Mouse (Mus musculus) right cerebral cortex, adult 18-20 months (tissue): ENCODE measurements at regions not wholly inside any gene's neighbourhood (a gene's known extent, or its start where the extent isn't known, plus 50 kb on each side); places are given as distances from the start of the nearest gene placed in this dataset.
A peak's percentile ranks its signal among the peaks of the same experiment; 100 is the strongest.

Experiments used
- DNase-seq: peaks from one replicate; pipeline ENCODE4 v3.0.0; 2022; ENCODE audit warnings: mixed read lengths

DNA sequence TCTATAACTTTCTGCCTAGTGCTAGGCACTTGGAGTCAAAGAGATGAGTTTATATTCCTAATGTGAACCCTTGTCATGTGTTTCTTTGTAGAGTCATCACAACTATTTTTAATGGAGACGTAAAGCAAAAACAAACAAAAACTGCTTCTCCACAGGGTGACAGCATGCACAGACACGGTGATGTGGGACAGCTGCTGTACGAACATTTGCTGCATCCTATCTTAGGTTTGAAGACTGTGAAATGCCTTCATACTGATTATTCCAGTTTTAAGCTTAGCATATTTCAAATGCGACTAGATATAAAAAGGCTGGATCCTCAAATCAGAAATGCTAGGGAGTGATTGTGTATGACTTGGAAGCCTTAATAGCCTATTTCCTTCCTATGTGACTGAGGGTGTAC is 187.3 kb upstream of the Eci2 start:
- no peak for DNase-seq

DNA sequence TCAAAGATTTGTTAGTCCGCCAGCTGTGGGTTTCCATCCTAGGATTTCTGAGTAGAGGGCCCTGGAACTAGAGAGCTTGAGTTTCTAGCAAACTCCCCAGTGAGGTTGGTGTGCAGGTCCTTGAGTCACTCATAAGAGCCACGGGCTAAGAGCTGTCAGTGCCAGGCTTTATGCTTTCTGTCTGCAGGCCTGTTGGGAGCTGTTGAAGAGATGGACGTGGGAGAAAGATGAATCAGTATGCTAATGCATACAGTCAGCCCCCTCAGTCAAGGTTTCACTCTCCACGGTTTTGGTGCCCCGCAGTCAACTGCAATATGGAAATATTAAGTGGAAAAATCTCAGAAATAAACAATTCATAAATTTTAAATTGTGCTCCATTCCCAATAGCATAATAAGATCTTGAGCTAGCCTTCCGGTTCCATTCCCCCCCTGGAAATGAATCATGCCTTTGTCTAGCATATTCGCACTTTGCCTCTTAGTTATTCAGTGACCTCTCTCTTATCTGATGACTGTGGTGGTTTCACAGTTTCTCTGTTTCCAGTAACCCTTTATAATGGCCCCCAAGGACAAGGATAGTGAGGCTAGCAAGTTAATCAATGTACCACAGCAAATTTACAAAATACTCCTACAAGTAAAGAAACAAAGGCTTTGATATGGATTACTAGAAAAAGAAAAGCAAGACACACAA is 199.4 kb upstream of the Eci2 start:
- DNase-seq: peak; percentile 49

DNA sequence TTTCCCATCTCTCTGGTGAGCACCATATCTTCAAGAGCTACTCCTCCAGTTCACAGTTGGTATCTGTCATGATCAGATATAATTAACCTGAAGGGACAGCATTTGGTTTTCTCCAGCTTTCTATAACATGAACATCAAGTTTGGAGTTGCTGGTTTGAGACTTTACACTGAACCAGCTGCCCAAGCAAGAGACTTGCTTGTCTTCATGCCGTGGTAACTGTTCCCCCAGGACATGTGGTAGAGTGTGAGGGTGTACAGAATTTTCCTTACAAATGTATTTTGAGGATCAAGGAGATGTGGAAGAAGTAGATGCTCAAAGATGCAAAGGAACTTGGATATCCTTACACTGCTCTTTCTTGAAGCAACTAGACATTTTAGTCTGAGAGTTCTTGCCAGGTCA is 200.0 kb upstream of the Eci2 start:
- DNase-seq: no peak

DNA sequence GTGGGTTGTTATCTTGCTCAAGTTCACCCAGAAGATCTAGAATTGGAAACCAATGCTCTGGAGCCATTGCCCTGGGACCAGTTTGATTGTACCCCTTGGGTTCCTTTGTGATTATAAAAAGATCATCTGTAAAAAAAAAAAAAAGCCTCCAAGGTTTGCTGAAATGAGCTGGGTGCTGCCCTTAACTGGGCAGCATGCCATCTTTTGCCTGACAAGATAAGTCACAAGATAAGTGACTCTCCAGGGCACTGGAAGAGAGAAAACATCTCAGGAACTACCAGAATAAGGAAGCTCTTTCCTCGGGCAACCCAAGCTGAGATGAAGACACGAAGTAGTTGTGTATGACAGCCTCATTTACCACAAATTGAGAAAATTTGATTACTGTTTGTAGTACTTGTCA is 202.7 kb upstream of the Eci2 start:
- no peak for DNase-seq

DNA sequence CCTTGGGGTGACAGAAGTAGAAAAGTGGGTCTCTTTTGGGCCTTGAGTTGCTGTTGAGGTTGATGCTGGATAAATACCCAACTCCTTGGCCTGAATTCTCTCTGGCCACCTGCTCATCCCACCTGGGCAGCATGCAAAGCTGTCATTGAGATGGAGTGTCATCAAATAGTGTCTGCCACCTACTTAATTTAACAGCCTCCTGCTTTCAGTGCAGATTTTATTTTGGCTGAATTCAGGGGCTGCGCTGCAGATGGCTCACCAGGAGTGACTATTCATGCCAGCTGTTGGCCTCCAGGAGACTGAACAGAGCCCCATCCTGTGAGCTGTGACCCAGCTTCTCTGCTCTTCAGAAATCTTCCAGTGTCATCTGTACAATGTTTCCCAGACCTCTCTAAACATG is 206.7 kb upstream of the Eci2 start:
- no peak for DNase-seq

DNA sequence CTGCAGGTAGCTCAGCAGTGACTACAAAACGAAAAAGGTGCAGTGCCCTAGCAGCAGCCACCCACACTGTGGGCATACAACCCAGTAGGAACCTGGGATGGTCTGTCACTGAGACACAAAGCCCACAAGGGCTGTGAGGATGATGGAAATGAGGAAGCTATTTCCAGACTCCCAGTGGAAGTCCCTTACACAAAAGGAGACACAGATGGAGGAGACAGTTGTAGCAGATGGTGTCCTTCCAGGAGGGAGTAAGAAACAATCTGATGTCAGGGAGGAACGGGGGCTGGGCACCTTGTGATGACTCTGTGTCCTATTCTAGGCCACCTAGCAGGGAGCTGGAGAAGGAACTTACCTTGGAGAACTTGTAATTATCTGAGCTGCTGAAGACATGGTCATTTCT is 214.5 kb upstream of the Eci2 start:
- DNase-seq: peak; percentile 85

DNA sequence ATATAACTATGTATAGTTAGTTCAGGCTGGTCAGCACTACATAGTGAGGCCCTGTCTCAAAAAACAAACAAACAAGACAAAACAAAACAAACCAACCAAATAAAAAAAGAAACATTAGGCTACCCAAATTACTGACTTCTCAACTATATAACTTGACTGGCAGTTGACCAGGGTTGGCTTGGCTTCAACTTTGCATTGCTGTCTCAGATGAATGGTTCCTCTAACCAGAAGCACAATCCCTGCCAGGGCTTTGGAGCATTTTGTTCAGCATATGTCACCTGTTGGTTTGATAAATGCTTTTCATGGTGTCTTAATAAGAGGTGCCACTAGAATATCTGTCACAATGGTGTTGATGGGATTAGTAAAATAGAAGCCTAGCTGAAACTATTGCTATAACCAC is 217.1 kb upstream of the Eci2 start:
- no peak for DNase-seq

DNA sequence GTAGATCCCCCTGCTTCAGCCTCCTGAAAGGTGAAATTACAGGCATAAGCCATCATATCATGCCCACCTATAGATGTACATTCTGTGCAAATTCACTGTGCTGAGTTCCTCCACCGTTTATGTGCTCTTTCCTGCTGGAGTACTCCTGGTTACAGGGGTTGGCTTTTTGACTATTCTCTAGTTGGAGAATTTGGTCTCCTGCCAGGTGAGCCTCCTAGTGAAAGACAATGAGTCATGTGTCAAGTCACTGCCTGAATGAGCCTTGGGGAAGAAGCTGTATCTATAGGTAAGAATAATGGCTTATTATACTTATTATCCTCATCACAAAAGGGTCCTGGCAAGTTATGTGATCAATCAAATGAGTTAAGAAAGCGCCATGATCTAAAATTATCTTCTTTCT is 230.5 kb upstream of the Eci2 start:
- DNase-seq: no peak

DNA sequence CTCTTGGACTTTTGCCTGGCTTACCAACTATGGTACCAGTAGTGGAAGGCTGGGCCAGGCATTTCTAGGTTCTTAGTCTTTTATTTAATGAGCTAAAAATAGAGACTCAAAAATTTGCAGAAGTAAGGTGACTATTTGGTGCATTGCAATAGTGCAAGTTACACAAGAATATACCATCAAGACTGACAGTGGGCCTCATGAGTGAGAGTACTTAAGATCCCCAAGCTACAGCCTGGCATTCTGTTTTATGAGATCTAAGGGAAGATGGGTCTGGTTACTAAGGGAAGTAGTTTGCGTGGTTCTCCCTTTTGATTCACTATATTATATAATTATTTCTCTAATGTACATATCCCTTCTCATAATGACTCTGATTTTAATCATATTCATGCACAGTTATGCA is 231.8 kb upstream of the Eci2 start:
- DNase-seq: no peak

DNA sequence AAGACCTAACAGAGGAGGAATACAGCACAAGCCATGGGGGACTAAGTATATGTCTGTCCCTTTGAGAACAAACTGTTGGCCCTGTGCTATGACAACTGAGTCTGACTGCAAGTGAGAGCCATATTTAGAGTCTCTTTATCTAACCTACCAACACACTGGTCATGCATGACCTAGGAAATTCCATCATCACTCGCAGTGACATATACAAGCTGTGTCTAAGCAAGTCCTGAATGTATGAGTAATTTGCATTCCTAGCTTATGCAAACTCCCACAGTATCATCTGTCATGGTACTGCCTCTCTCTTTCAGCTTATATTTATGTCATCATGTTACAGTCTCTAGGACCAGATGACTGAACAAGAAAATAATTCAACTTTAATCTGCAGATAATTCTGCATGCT is 257.1 kb upstream of the Eci2 start:
- DNase-seq: peak; percentile 11

DNA sequence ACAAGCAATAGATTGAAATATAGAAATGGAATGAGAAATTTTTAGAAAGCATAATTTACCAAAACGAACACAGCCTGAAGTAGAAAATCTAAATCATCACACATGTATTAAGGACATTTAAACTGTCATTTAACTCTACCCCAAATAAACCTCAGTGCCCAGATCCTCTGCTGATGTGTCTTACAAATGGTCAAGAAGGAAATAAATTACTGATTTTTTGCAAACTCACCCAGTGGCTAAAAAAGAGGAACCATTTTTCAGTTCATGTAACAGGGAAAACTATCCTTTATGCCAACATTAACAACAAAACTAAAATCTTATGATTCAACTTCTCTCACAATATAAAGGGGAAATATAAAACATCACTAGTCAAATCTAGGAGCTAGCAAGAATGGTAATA is 275.2 kb upstream of the Eci2 start:
- no peak for DNase-seq

DNA sequence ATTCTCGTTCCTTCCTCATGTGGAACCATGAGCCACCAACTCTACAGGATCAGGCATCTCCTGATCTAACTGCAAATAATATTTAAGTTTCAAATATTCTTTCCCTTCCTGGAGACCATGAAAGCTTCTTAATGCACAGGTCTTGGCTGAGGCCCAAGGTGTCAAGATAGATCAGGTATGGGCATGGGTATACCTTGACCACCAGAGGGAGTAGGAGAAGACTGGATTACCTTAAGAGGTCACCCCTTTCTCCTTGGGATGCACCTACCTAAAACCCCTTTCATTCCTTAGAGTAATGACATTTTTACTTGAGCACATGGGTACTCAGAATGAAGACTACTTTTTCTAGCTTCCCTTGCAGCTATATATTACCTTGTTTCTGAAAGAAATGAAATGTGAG is 289.9 kb upstream of the Eci2 start:
- DNase-seq: no peak

DNA sequence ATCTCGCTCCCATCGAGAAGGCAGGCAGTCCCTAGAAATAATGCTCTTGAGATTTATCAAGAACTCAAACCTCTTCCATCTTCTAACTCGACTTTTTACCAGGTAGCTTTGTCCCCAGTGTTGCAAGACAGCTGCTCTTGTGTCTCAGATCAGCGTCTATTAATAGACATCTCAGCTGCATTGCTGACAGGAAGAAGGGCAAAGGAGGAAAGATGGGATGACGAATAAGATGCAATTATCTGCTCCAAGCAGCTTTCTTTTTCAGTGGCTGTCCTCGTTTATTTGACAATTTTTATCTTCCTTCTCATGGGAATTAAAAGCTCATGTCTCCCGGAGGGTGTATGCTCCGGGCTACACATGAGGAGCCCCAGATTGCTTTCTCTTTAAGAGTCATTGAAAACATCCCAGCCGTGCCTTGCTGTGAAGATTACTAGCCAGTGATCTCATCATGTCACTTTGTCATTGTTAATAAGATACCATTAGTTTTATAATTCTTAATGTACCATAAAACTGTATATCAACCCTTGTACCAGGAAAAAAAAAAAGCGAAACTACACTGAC is 299.9 kb upstream of the Eci2 start:
- DNase-seq: peak; percentile 9

DNA sequence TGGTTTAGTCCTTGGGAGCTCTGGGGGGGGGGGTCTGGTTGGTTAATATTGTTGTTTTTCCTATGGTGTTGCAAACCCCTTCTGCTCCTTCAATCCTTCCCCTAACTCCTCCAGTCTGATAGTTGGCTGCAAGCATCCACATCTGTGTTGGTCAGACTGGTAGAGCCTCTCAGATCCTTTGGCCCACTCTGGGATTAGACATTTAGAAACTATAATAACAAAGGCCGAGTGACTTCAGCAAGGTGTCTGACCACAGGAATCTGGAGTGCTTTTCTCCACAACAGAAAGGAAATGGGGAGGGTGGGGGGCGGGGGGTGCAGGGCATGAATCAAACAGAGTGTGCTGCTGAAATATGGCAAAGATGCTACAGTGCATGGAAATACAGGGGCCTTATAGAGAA is 301.4 kb upstream of the Eci2 start:
- no peak for DNase-seq

DNA sequence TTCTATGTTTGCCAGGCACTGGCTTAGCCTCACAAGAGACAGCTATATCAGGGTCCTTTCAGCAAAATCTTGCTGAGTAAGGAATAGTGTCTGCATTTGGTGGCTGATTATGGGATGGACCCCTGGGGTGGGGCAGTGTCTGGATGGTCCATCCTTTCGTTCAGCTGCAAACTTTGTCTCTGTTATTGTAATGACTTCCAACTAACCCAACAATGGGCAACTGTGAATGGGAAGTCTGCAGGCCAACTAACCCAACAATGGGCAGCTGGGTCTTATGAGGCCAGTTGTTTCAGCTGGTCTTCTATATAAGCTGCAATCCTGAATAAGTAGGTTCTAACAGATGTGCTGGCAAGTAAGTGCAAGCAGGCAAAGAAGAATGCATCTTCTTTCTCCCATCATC is 304.0 kb upstream of the Eci2 start:
- no peak for DNase-seq

DNA sequence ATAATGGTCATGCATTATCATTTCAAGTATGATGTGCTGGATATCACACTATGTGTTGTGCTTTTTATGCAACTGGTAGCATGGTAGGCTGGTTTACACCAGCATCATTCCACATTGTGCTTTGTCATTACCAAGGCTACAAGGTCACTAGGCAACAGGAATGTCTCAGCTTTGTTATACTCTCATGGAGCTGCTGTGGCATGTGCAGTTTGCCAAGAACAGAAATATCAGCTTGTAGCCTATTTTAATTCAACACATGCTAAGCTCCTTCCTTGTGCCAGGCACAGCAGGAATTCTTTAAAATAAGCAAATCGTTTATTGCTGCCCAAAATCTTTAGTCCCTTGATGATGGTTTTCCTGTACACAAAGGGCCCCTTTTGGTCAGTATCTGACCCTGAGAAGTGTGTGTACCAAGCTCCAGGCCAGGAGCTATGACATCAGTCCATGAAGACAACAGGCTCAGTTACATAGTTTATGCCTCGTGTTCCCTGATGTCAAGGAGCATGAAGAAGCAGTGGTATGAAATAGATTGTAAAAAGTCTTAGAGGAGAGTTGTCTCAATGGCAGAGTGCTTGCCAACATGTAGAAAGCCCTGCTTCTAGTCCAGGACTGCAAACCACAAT is 314.0 kb upstream of the Cdyl start:
- no peak for DNase-seq

DNA sequence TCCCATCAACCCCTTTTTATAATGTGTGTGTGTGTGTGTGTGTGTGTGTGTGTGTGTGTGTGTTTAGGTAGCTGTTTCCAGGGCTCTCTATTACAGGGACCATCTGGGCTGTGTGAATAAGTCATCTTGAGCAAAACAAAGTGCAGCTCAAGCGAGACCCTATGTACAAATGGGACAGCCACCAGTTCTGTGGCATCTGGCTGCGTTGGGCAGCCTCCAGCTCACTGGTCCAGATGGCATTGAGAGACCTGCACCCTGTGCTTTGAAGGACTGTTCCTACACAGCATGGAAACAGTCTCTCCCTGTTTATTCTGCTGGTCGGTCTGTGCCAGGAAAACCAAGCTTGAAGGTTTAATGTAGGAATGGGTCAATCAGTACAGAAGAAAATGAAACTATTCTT is 311.4 kb upstream of the Cdyl start:
- peak; percentile 6 for DNase-seq

DNA sequence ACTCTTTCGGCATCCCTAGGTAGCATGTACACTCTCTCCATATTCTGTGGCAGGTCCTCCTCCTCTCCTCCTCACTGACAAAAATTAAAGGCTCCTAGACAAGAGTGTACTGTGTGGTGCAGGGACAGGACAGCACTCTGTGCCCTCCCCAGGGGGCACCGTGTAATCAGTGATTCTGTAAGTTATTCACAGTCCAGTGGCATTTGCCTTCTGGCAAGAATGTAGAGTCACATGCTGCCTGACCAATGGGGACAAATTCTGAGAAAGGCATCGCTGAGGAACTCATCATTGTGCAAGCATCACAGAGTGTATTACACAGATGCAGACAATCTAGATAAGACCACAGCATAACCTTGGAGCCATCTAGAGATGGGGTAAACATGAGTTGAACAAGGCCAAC is 300.3 kb upstream of the Cdyl start:
- no peak for DNase-seq

DNA sequence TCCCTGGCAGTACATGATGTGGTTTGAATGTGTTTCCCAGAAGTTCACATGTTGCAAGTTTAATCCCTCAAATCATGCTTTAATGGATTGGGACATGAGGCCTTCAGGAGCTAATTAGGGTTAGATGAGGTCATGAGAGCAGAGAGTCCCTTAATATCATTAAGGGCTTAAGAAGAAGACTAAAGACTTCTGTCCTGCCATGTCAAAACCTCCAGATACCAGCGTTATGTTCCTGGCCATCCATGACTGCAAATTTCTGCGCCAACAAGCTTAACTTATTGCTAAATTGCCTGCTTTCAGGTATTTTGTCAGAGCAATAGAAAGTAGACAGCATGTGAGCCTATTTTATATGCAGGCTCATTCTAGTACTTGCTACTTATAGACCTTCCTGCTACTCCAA is 282.1 kb upstream of the Cdyl start:
- DNase-seq: no peak

DNA sequence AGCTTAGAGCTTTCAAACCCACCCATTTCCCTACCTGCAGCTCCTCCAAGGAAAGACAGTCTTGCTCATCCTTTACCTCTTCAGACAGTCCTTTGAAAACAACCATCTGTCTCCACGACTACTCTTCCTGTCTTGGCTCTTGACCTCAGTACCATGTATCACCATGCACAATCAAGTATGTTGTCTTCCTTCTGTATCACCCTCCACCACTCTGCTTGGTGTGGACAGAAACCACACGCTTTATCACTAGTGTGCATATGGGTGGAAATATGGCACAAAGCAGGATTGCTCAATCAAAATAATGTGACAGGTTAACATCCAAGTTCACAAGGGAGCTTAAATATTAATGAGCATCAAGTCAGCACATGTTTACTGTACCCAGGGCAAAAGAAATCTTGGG is 280.1 kb upstream of the Cdyl start:
- DNase-seq: no peak

DNA sequence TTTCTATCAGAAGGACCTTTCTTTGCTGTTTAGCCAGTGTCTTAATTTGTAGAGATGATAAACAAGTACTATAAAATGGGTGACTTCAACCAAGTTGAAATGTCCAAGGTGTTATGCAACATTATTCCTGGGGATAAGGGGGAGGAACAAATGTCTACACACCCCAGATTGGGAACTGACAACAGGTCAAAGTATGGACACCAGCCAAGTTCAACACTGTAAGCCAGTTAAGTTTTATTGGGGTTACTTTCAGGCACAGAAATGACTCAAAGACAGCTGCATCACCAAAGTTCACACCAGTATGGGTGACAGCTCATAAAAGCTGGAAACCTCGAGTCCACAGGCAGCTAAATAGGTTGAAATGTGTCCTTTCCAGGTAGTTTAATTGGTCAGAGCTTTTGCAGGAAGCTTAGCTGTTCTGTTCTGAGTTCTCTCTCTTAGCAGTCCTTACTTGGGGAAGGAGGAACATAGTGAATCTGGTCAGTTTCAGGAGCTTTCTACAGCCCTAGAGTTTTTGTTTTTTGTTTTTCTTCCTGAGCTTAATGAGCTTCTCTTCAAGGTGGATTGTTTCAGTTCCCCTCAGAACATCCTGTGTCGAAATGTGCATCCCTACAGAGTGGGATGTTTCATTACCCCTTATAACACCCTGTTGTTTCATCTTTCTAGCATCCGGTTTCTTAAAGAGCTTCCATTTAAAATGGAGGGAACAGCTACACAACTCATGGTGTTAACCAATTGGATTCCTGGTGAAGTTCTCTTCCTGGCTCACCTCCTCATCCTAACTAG is 279.2 kb upstream of the Cdyl start:
- DNase-seq: no peak

DNA sequence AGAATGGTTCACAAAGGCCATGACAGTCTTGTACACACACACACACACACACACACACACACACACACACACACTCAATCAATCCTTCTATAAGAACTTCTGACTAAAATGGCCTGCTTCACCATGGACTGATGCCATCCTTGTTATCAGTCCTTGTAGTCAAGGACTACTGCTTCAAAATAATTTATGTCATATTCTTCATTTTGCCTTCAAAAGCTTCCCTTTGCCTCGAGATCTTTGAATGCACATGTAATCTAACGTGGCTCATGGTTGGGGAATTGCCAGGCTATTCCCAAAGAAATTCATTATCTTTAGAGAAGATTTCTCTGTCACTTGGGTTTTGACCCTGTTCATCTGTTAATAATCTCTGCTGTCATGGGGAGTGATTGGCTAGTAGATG is 278.0 kb upstream of the Cdyl start:
- DNase-seq: no peak

DNA sequence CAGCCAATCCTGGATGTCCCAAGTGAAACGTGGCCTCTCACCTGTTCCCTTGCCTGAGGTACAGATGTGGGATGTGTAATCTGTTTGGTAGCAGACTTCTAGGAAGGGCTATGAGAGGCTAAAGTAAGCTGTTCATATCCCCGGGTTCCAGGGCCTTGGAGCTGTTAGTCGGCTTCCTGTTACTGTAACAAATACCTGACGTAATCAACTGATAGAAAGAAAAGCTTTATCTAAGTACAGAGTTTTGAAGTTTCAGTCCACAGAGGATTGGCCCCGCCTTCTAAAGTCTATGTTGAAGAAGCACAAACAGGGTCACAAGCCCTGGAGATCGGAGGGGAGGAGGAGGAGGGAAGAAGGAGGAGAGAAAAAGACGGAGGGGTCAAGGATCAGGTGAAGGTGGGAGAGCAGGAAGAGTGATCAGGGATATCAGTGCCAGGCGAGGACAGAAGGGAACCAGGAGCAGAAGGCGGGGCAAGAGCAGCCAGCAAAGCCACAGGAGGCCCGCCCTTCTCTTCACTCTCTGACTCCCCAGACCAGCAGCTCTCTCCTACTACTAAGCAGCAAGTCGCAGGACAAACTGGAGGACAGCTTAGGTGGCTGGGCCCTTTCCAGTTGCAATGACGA is 276.5 kb upstream of the Cdyl start:
- no peak for DNase-seq

DNA sequence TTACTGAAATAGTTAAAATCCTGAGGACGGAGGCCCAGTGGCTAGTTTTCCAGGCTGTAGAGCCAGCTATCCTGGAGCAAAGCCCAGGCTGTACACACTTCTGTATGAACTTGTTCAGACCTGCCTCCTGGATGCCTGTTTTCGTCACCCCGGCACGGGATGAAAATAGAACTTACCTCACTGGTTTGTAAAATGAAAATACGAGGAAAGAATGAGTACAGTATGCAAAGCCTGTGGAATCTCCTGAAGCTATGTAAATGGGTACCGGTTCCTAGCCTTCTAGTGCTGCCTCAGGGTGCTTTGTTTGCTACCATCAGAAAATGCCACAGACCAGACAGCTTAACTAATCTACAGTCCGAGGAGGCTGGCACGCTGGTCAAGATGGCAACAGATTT is 276.0 kb upstream of the Cdyl start:
- DNase-seq: no peak
